Mouse (Mus musculus): Measurements from ENCODE around the gene Gpr65. TPM values are rescaled to one million over a fixed set of nuclear protein-coding genes. Genes with fewer than 3 reads are reported as not detected.
"Not testable (repeated sequence)": the region's sequence is repeated elsewhere in the genome, so short reads cannot be mapped to it uniquely, and the experiment has no call there.

The Gpr65 gene
- total RNA-seq, 2 experiments from 2014 or later = 0.10 to 0.24 TPM

- intact Hi-C loops (cut with DNase I; ENCODE audit: low total_unique reads) = loop anchor here (5.0 kb wide), 1 partner anchor 67 kb away; no protein-coding TSS in a partner anchor
- DNase-seq = peak; percentile 31
Measured at GRCm38 (mm10) chr12:98280530-98280929, 12.1 kb downstream of the Gpr65 start.

GRCm38 (mm10) chr12:98280996-98281395, 12.6 kb downstream of the Gpr65 start:
- no peak for DNase-seq
- intact Hi-C loops (cut with DNase I; ENCODE audit: low total_unique reads) = loop anchor here (5.0 kb wide), 1 partner anchor 66 kb away; no protein-coding TSS in a partner anchor

GRCm38 (mm10) chr12:98282776-98283486, 14.5 kb downstream of the Gpr65 start:
- intact Hi-C loops (cut with DNase I; ENCODE audit: low total_unique reads) = loop anchor here (5.0 kb wide), 1 partner anchor 64 kb away; no protein-coding TSS in a partner anchor

GRCm38 (mm10) chr12:98283487-98283860, 15.0 kb downstream of the Gpr65 start:
- intact Hi-C loops (cut with DNase I; ENCODE audit: low total_unique reads) = loop anchor here (5.0 kb wide), 1 partner anchor 64 kb away; no protein-coding TSS in a partner anchor

More at GRCm38 (mm10) chr12:98282776-98283486, 14.5 kb downstream of the Gpr65 start:
- no peak for DNase-seq

GRCm38 (mm10) chr12:98284477-98284876, 16.0 kb downstream of the Gpr65 start:
- intact Hi-C loops (cut with DNase I; ENCODE audit: low total_unique reads) = loop anchor here (5.0 kb wide), 1 partner anchor 63 kb away; no protein-coding TSS in a partner anchor
- DNase-seq = no peak

More at GRCm38 (mm10) chr12:98283487-98283860, 15.0 kb downstream of the Gpr65 start:
- DNase-seq = no peak

GRCm38 (mm10) chr12:98290475-98290874, 22.0 kb downstream of the Gpr65 start:
- intact Hi-C loops (cut with DNase I; ENCODE audit: low total_unique reads) = no loop called here
- no peak for DNase-seq

GRCm38 (mm10) chr12:98292278-98292677, 23.8 kb downstream of the Gpr65 start:
- no peak for DNase-seq
- intact Hi-C loops (cut with DNase I; ENCODE audit: low total_unique reads) = no loop called here

GRCm38 (mm10) chr12:98294241-98294640, 25.8 kb downstream of the Gpr65 start:
- no peak for DNase-seq
- intact Hi-C loops (cut with DNase I; ENCODE audit: low total_unique reads) = no loop called here

- intact Hi-C loops (cut with DNase I; ENCODE audit: low total_unique reads) = no loop called here
- no peak for DNase-seq
Measured at GRCm38 (mm10) chr12:98301980-98302379, 33.5 kb downstream of the Gpr65 start.

- intact Hi-C loops (cut with DNase I; ENCODE audit: low total_unique reads) = no loop called here
Measured at GRCm38 (mm10) chr12:98303013-98303412, 34.6 kb downstream of the Gpr65 start.

GRCm38 (mm10) chr12:98307179-98307915, 38.9 kb downstream of the Gpr65 start:
- no peak for DNase-seq
- intact Hi-C loops (cut with DNase I; ENCODE audit: low total_unique reads) = no loop called here

More at GRCm38 (mm10) chr12:98303013-98303412, 34.6 kb downstream of the Gpr65 start:
- DNase-seq = no peak

- no peak for DNase-seq
- intact Hi-C loops (cut with DNase I; ENCODE audit: low total_unique reads) = no loop called here
Measured at GRCm38 (mm10) chr12:98311376-98312083, 43.1 kb downstream of the Gpr65 start.

GRCm38 (mm10) chr12:98315924-98316323, 47.5 kb downstream of the Gpr65 start:
- intact Hi-C loops (cut with DNase I; ENCODE audit: low total_unique reads) = no loop called here
- no peak for DNase-seq

- no peak for DNase-seq
- intact Hi-C loops (cut with DNase I; ENCODE audit: low total_unique reads) = no loop called here
Measured at GRCm38 (mm10) chr12:98317718-98318340, 49.4 kb downstream of the Gpr65 start.

- intact Hi-C loops (cut with DNase I; ENCODE audit: low total_unique reads) = no loop called here
- no peak for DNase-seq
Measured at GRCm38 (mm10) chr12:98322426-98322825, 54.0 kb downstream of the Gpr65 start.

GRCm38 (mm10) chr12:98324170-98324569, 55.7 kb downstream of the Gpr65 start:
- intact Hi-C loops (cut with DNase I; ENCODE audit: low total_unique reads); DNase-seq: not testable (repeated sequence)

Data from gastrocnemius, postnatal 14 days (tissue).